Mouse (Mus musculus) frontal cortex, postnatal 25 days (tissue): ENCODE results near the gene Tulp4.
A peak's percentile ranks its signal among the peaks of the same experiment; 100 is the strongest.
"Not testable (repeated sequence)": the region's sequence is repeated elsewhere in the genome, so short reads cannot be mapped to it uniquely, and the experiment has no call there.

Experiments
- DNase-seq, 2 experiments: peaks; one replicate each; pipeline ENCODE4 v3.0.0; 2022; ENCODE audit warnings: low spot score in 2 of 2

The Tulp4 gene

DNA sequence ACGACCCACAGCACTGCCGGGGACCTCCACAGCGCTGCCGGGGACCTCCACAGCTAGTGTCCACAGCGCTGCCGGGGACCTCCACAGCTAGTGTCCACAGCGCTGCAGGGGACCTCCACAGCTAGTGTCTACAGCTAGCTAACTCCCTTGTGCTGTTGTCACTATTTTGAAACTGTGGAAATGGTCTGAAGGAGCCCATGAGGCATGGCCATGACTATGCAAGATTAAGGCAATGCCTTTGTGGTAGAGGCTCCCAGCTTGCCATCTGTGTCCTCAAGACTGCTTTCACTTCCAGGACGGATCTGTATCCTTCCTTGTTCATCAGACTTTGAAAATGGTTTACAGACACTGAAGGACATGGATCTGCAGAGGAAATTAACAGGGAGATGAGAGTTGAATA is 80.9 kb downstream of the Tulp4 start:
- DNase-seq: no peak

DNA sequence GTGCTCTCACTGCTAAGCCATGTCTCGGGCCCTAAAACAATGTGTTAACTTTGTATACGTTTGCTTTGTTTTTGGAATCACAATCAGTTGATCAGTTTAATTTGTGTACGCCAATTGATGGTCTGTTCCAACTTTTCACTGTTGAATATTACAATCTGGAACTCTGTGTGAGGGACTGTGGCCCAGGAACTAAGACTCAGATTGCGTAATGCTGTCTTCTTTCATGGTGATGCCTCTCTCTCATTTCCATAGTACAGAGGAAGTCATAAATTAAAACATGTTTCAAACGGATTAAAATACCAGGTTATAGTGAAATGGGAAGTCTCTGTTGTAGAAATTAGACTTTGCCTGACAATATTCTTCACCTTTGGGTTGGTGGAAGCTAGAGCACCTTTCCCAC is 83.0 kb downstream of the Tulp4 start:
- no peak for DNase-seq

DNA sequence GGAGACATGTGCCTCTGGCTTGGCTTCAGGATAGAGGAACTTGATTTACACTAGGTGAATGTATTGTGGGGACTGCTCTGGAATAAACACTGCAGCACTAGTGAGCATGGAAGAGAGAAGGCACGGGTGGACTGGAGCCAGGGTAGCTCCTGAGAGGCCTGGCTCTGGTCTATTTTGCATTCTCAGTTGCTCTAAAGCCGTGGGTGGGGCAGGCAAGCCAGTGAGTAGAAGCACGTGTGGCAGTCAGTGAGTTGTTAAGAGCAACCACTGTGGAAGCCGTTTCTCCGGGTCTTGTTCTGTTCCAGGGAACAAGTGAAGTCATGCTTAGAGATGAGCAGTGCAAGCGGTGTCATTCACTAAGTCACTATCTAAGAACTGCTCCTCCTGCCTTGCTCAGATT is 86.0 kb downstream of the Tulp4 start:
- no peak for DNase-seq

DNA sequence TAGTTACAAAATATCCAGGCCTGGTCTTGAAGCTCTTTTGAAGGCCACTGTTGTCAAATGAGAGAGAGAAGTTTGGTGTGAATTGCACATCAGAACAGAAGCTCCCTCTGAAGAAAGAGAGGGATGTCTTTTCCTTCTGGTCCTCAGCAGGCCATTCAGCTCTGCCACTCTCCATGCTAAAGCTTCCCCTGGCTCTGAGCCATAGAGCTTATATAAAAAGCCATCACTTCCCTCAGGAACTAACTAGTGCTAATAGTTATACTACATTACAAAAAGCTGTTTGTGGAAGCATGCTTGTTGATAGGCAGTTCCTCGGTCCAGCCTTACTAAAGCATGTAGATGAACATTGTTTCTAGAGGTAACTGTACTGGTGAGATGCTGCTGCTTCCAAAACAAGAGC is 89.2 kb downstream of the Tulp4 start:
- no peak for DNase-seq

DNA sequence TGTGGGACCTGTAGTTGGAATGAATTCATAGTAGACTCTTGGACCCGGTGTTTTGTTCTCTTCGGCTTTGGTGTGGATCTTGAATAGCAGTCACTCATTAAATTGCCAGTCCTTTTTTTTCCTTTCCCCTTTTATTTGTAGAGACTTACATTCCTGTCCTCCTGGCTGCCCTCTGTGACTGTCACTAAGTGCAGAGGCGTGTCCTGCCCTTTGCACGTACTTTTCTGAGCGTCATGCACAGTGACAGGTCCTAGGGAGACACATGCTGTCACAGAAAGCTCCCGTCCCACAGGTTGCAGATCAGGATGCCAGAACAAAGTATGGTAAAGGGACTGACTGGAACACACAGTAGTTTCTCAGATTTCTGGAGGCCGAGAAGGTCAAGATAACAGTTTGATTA is 91.3 kb downstream of the Tulp4 start:
- no peak for DNase-seq

DNA sequence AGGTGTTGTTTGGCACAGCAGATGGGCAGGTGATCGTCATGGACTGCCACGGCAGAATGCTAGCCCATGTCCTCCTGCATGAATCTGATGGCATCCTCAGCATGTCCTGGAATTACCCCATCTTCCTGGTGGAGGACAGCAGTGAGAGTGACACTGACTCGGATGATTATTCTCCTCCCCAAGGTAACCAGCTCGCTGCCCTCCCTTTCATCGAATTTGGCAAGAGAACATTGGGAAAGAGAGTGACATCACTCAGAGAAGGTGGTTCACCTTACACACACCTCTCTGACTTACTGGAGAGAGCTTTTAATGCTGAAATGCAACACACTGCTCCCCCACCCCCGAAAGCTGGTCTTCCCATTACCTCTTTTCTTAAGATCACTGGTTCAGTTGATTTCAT is 92.4 kb downstream of the Tulp4 start:
- DNase-seq: no peak

DNA sequence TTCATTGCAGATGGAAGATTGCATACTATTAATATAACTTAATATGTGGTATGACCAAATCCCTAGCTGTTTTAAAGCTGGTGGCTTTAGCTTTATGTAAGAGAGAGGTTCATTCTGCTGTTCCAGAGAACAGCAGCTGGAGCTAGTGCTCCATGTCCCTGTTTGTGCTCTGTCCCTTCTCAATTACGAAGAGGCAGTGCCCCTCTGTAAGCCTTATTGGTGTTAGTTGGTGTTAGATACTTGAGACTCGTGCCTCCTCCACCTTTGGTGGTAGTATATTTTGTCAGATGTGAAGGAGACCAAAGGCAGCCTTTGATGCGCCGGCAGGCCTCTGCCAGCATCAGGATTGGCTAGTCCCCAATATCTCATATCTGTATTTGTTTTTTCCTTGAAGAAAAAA is 92.9 kb downstream of the Tulp4 start:
- no peak for DNase-seq

DNA sequence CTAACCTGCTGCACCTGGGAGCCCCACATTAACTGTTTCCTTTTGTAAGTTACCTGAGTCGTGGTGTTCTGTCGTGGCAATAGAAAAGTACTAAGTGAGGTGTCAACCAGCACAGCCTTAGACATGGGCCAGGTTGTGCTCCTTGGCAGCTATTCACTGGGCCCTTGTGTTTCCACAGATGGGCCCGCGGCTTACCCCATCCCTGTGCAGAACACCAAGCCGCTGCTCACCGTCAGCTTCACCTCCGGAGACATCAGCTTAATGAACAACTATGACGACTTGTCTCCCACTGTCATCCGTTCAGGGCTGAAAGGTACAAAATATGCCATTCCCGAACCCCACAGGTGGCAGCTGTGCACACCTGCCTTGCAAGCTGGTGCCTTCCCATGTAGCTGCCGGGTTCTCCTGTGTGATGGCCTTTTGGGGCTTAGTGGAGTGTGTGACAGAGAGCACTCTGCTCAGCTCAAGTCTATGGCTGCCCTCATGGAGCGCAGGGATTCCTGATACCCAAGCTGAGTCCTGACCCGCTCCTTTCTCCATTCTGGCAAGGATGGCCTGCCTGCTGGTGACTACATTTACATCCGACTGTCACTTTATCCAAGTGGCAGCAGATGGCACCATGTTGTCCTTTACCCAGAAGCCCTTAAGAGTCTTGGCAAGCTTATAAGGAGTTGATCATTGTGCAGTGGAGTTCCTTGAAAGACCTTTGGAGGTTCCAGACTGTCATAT is 95.4 kb downstream of the Tulp4 start:
- DNase-seq: no peak

DNA sequence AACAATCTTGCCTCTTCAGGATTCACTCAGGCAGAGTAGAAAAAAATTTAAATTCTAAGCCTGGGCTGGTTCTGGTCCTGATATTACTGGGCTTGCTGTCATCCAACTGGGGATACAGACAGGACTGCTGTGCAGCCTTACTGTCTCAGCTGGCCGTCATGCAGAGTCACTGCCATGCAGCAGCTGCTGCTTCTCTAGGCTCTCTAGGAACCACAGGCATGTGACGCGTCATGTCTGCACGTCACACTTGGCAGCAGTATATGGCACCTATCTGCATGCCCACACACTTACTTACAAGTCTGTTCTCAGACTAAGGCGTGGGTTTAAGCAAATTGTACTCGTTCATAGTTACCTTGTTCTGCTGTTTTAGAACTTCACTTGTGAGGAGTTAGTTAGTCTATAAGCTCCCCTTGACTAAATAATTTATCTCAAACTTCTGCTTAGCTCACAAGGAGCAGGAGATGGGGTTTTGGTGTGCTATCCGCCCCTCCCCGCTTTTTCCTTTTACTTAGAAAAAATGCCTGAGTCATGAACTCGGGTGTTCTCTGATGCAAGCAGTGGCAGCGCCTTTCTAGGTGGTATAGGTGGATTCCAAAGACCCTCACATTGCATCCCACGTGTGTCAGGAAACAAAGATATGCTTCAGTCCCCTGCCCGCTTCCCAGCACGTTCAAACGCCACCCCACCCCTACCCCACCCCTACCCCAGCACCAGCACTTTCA is 96.3 kb downstream of the Tulp4 start:
- DNase-seq: peak in 1 of 2 experiments; percentile 37

DNA sequence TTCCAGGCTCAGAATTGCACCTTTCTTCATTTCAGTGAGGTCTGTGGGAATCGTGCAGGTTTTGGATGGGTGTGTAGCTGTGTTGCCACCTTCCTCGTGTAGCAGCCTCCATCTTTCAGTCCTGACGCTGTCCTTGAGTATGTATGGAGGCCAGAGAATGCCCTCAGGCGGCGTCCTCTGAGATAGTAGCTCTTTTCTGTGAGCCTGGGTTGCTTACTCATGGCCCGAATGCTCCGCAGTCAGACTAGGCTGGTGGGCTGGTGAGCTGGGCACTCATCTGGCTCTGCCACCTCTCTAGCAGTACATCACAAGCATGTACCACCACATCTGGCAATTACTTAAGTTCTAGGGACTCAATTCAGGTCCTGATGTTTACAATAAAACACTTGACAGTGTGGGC is 96.9 kb downstream of the Tulp4 start:
- no peak for DNase-seq

DNA sequence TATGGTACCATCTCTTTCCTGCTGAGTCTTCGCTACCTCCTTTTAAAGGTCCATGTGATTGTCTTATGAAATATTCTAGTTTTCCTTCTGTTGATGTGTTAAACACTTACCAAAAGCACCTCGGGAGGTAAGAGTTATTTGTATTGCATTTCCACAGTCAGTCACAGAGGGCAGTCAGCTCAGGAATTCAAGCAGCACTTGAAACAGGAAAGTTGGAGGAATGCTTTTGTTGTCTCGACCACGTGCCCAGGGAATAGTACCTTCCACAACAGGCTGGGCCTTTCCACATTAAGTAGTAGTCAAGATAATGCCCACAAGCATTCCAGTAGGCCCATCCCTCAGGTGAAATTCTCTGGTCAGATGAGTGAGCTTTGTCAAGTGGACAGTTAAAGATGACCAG is 97.6 kb downstream of the Tulp4 start:
- no peak for DNase-seq

DNA sequence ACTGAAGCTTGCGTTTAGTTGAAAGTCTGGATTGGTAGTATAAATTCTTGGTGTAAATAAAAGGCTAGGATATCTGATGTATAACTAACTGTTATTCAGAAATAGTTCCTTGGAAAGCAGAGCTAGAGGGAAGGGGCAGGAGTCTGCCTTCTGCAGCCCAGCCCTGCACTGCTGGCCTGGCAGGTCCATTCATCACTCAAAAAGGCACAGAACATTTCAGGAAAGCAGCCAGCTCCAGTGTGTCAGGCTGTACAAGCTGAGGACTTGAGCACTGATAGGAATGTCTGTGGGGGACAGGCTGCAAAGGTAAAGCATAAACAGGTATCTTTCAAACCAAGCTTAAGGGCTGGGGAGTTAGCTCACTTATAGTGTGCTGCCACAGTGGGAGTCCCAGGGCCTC is 105.5 kb downstream of the Tulp4 start:
- DNase-seq: no peak

DNA sequence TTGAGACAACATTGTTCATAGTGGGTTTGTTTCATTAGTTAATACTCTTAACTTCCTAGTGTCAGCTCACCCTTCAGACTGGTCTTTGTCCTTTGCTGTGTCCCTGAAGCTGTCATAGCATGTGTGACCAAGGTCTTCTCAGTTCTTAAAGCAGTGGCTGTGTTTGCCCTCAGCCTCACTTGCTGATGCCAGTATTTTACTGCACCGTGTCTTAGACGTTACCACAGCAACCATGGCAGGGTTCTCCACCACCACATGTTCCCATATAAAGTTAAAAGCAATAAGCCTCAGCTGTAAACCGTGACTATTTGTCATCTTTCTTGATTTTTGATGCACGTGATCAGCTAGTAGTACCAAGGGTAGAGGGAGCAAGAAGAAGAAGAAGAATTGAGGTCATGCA is 109.4 kb downstream of the Tulp4 start:
- no peak for DNase-seq

DNA sequence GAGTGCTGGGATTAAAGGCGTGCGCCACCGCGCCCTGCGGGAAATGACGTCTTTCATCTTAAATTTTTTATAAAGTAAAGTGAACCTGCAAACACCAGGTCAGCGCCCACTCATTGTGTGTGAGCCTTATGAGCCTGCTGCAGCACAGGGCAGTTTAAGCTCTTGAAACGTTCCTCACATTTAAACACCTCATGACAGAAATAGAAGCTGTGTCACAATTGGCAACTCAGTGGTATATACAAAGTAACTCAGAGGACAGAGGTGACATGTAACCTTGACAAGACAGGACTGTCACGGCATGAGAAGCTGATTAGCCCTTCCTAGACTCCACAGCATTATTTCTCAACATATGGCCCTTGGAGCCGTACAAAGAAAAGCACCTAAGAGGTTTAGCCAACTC is 110.3 kb downstream of the Tulp4 start:
- no peak for DNase-seq

DNA sequence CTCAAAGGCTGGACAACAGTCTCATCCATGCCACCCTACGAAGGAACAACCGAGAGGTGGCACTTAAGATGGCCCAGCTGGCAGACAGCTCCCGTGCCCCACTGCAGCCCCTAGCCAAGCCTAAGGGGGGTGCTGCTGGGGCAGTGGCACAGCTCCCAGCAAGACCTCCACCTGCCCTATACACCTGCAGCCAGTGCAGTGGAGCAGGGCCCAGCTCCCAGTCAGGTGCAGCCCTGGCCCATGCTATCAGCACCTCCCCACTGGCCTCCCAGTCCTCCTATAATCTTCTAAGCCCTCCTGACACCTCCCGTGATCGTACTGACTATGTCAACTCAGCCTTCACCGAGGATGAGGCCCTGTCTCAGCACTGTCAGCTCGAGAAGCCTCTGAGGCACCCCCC is 126.4 kb downstream of the Tulp4 start:
- not testable (repeated sequence) for DNase-seq

DNA sequence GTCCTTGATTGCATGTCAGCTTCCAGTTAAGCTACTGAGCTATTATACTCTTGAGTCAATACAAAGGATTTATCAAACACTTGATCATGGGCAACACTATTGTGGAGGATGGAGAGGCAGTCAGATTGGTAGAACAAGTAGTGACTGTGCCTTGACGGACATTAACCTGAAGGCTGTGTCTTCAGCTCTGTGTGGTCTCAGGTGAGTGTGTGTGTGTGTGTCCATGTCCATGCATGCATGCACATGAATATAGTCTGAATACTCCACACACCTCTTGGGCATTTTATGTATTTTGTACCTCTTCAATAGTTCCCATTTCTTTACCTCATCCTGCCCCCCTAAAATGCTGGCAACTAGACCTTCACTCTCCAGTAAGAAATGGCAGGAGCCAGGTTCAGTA is 145.1 kb downstream of the Tulp4 start:
- not testable (repeated sequence) for DNase-seq

DNA sequence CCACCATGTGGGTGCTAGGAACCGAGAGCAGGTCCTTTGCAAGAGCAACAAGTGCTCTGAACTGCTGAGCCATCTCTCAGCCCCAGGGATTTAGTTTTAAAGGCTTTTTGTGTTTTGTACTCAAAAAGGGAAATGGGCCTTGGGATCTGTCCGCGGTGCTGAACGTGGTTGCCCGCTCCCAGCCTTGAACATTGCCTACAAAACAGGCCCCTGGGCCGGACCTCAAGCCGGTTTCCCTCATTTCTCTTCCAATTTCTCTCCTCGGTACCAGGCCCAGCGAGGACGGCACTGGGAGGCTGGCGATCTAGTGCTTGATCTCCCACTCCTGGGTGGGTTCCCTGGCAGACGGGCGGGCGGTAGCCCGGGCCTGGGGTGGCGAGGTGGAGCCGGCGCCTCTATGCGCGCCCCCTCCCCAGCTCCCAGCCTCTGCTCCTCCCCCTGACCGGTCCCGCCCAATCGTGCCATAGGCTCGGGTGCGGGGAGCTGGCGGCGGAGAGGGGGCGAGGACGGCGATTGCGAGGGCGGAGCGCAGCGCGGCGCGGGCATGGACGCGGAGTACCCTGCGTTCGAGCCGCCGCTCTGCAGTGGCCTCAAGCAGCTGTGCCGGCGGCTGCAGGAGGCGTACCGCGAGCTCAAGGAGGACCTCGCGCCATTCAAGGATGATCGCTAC is 150.3 kb downstream of the Tulp4 start, which contains the start of gene Tmem181a:
Tmem181a (plus strand) TSS at position 461 of the 670 bp plus-strand sequence.
- DNase-seq: not testable (repeated sequence)

DNA sequence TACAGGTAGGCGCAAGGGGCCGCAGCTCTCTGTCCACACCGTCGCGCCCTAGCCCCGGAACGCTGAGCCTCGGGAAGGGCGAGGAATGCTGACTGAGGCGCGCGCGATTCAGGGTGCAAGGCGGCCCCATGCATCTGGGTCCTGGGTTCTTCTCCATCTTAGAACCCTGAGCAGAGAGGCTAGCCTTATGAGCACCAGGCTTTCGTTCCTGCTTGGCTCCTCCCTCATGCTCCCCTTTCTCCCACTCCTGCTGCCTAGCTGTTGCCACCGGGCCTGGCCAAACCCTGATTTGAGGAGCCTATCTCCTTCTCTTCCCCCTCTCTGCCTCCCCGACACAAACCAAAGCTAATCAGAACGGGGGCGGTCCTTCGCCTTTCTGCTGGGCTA is 150.8 kb downstream of the Tulp4 start:
- peak; percentile 69 to 71 for DNase-seq

DNA sequence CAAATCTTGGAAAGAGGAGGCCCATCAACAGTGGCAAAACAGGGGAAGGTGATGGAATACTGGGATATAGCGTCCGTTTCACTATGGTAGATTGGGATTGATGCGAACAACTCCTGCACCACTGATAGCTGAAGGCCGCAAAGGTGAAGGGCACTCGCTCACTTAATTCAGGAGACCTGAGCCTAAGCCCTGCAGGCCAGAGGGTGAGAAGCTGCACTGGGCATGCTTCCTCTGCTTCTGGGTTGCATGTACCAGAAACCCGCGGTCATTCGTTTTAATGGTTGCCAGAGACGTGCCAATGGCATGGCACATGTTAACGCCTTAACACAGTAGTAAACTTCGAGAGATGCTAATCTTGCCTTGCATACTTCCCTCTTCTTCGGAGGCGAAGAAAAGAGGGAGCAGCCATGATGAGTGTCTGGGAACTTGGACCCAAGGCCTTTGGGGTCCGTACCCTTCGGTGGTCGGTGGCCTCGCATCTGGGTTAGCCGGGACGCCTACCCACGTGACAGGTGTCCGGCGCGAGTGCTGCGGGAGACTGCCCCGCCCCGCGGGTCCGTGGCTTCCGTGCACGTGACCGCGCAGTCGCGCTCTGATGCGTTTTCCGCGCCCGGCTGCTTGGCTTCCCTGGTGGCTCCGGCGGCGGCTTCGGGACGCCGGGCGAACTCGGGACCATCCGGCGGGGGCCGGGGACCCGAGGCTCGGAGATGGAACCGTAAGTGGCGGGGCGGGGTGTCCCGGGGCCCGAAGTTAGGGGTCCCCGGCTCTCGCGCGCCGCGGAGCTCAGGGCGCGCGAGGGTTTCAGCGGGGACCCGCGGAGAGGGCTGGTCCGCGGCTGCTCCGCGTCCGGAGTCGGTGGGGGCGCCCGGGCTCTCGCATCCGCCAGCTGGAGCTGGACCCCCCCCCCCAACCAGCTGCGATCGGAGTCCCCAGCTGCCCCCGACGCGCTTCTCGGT is 163.9 kb downstream of the Tulp4 start:
- not testable (repeated sequence) for DNase-seq

DNA sequence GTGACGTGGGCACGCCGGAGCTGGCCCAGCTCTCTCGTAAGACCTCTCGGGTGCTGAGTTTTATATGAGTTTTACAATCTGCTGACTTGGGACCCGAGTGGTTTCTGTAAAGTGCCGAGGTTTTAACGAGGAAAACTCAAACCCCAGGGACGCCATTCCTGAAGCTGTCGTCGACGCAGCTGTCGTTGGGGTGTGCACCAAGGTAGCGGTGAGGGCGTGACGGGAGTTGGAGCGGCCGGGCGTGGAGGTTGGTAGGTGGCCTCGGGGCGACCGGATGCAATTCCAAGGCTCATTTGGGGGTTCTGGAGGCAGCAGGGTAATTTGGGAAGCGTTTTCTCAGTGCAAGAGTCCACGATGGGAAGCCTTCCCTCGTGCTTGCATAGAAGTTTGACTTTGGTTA is 164.6 kb downstream of the Tulp4 start:
- not testable (repeated sequence) for DNase-seq

DNA sequence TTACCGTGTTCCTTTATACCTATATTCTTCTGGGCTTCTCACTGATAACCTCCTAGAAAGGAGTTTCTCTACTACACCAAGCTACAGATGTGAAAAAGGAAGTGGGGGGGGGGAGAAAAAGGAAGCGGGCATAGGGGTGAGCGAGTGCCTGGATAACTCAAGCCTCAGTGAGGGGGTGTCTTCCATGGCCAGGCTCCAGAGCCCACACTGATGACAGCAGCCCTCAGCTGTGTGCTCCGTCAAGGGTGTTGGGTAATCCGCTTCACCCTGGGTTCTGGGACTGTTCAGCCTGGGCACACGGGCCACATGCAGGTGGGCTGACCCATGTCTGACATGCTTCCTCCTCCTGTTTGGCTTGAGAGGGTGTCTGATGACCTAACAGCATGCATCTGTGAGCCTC is 165.7 kb downstream of the Tulp4 start:
- not testable (repeated sequence) for DNase-seq

DNA sequence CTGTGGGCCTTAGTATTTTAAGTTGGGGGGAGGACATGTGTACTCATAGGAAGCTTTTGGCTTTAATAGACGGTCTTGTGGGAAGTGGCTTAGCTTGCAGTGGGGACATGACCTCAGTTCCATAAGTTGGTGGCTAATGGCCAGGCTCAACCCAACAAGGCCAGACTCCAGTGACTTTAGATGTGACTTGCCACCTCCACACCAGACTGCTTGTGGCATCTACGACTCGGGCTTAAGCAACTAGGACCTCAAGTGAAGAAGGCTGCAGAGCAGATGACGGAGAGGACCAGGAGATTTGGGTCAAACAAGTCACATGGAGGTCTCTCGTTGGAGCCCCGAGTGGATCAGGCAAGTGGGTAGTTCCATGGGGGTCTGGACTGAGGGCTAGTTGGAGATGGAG is 168.5 kb downstream of the Tulp4 start:
- DNase-seq: not testable (repeated sequence)
